Mouse (Mus musculus) embryonic stem cell, embryonic (primary cell): ENCODE measurements around the gene St3gal4.
"Not testable (repeated sequence)": the region's sequence is repeated elsewhere in the genome, so short reads cannot be mapped to it uniquely, and the experiment has no call there.

Source experiments
- CTCF ChIA-PET, 4 experiments: fragments of 300-600 bp in 2 of 4; fragments of 350-600 bp in 2 of 4; sonication (Branson Sonifier 250); formaldehyde crosslinking; loops; one replicate each; lab custom pipeline; 2022; ENCODE audit warnings: inconsistent platforms in 2 of 4; lab: Charles Lee
- POLR2A ChIA-PET, 4 experiments: fragments of 300-600 bp in 2 of 4; fragments of 350-600 bp in 2 of 4; sonication (Branson Sonifier 250); formaldehyde crosslinking; loops; one replicate each; lab custom pipeline; 2022; ENCODE audit warnings: antibody characterized with exemption in 4 of 4, inconsistent platforms in 1 of 4; lab: Charles Lee

The St3gal4 gene

DNA sequence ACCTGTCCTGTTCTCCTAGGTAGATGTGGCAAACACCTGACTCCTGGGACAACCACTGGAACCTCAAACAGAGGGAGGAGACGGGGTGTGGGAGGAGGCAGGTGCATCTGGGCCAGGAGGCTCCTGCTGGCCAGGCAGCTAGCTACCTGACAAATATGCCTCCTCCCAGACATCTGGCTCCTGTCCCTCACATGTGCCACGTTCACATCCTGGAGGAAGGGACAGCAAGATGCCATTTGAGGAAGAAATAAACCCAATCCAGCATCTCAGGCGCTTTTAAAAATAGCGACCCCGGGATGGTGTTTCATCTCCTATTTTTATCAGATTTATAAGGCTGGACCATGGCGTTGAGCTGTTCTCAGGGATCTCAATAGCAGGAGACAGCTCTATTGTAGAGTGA is at the start of gene St3gal4:
TSS of gene St3gal4 (minus strand) at position 101 of the 400 bp plus-strand sequence.
- CTCF ChIA-PET: interaction anchor here in 1 of 4 experiments (0.6 kb wide), 1 partner anchor 101 kb away, joined by 3 read pairs; no protein-coding TSS in a partner anchor
- POLR2A ChIA-PET: interaction anchor here in 2 of 4 experiments (0.7 to 3.1 kb wide), 6 partner anchors 10 to 28 kb away, joined by 3 to 15 read pairs (median 4); no protein-coding TSS in a partner anchor

DNA sequence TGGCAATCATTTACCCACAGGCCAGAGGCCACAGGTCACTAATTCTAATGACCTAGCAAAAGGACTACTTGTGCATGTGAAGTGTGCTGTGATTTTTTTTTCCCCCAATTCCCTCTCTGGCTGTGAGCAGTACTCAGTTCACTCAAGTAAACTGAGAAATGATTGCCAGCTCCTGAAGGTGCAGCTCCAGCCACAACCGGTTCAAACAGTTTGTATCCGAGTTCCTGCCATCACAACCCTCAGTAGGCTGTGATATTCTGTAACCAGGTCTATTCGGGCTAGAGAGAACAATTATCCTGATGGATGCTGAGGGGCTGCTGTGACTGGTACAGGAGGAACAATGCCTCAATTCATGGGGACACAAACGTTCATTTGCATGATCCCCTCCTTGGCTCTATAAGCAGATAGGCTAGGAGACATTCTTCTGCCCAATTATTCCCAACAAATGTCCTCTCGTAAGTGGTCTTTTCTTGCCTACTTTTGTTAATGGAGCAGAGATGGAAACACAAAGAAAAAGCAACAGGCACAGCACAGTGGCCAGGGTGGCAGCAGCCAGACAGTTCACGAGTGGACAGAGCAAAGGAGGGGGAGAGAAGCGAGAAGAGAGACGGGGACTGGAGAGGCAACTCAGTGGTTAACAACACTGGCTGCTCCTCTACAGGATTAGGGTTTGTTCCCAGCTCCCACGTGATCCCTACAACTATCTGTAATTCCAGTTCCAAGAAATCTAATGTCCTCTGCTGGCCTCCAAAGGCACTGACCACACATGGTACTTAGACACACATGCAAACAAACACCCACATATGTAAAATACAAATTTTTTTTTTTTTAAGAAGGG is 47.9 kb upstream of the St3gal4 start:
- CTCF ChIA-PET: interaction anchor here in 3 of 4 experiments (0.6 to 1.6 kb wide), 22 partner anchors 11 to 1357 kb away, joined by 3 to 7 read pairs (median 4); partner anchors contain the start of genes Srpr (in 1 of the 3) and Tirap (in 1 of the 3)
- POLR2A ChIA-PET: interaction anchor here in 3 of 4 experiments (0.8 to 2.1 kb wide), 10 partner anchors 8 to 392 kb away, joined by 3 to 9 read pairs (median 3); partner anchors contain the start of genes Foxred1 (in 2 of the 3), Srpr (in 2 of the 3) and Tirap (in 2 of the 3)

DNA sequence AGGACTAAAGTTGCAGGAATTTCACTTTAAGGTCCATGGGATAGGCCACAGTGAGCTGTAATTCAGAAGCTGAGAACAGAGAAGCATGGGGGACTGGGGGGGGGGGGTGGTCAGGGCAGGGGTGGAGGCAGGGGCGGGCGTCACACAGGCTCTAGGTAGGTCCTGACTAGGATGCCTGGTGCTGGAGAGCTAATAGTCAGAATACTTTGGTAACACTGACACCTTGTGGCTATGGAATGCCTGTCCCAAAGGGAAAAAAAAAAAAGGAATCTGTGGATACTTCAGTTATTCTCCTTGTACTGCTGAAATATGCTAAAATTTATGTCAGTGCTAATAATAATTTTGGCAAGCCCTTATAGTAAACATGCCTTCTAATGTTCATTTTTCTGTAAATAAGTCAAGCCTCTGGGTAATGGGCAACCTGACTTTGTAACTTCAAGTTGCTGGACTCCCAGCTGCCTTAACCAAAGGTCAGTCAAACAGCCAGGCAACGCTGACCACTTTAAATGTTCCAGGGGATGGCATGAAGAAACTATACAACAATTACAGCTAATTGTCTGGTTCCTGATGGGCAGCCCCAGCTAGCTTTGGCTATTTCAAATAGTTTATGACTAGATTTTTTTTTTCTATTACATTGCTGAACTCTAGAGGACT is 47.2 kb upstream of the St3gal4 start:
- POLR2A ChIA-PET: interaction anchor here (0.6 to 2.1 kb wide), 12 partner anchors 9 to 393 kb away, joined by 3 to 9 read pairs (median 4); partner anchors contain the start of genes Foxred1 (in 2 of the 4), Srpr (in 1 of the 4) and Tirap (in 1 of the 4)
- CTCF ChIA-PET: interaction anchor here (0.5 to 1.6 kb wide), 39 partner anchors 10 to 1357 kb away, joined by 3 to 7 read pairs (median 3); partner anchors contain the start of genes Srpr (in 2 of the 4) and Tirap (in 2 of the 4)

DNA sequence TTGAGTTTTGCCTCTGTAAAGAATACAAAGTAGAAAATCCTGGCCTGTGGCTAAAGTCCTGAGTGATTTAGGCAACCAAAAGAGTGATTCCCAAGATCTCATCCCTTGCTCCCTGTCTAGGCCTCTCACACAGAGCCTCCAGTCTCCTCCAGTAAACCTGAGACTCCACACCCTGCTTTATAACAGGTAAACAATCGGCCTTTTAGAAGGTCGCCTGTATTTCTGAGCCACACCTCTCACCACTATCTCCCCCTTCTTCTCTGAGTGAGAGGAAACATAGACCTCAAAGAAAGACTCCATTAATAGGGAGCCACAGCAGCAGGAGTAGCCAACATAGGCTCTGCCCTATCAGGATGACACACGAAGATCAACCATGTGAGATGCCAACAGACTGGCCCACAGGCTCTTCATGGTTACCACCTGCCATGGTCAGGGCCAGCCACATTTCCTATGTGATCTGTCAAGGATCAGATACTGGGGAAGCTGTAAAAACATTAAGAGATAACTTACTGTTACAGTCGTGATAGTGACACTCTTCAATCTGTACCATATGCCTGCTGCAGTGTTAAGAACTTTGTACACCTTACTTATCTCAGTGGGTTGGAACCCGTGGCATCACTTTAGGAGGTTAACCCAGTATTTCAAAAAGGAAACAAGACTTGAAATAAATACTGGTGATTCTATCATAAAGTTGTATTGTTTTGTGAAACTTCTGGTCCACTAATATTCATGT is 45.2 kb upstream of the St3gal4 start:
- POLR2A ChIA-PET: interaction anchor here in 1 of 4 experiments (1.0 to 2.1 kb wide), 2 partner anchors 16 to 17 kb away, joined by 3 to 9 read pairs; no protein-coding TSS in a partner anchor
- CTCF ChIA-PET: no interaction called here

DNA sequence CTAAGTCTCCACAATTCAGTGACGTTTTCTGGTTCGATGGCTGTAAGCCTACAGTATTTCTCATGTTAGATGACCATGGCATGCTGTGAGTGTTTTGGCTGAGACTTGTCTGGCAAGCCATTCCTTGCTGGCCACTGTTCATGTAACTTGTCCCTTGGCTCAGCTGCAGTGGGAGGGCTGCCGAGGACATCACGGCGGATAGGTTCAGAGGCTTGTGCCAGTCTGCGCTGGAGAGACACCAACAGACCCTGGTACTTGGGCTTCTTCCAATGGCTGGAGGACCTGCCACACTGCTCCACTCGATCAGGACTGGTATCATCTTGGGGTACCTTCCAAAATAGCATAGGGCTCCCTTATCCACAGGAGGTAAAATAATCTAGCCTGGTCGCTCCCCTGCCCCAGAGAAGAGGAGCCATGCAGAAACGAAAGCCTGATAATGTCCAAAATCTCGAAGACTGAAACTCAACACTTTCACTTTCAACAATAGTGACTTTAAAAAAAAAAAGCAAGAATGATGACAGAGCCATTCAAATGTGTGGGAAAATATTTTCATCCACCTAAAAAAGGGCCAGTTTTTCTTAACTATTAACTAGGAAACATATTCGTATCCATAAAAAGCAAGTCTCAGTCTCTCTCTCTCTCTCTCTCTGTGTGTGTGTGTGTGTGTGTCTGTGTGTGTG is 44.1 kb upstream of the St3gal4 start:
- ChIA-PET CTCF (interaction anchor here in 1 of 4 experiments (1.5 kb wide), 1 partner anchor 37 kb away, joined by 4 read pairs; the partner anchor contains the start of genes Srpr and Tirap), POLR2A (interaction anchor here in 1 of 4 experiments (1.0 kb wide), 1 partner anchor 15 kb away, joined by 3 read pairs; no protein-coding TSS in a partner anchor)

DNA sequence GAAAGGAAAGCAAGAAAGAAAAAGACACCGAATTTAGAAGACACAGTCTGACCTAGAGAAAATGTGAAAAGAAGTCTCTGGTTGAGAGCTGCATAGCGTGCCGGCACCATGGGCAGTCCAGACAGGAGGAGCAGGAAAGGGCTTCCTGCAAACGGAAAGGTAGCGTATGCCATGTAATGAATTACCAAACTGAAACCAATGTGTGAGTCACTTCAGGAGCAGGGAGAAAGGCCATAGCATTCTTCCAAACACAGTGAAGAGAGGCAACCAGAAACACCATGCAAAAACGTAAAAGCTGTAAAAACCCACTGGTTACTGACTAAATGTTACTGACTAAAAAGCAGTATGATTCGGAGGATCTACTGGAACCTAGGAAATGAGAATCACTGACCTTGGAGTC is 42.7 kb upstream of the St3gal4 start:
- POLR2A ChIA-PET: interaction anchor here in 1 of 4 experiments (0.9 kb wide), 1 partner anchor 11 kb away, joined by 3 read pairs; no protein-coding TSS in a partner anchor
- CTCF ChIA-PET: interaction anchor here in 1 of 4 experiments (1.5 kb wide), 1 partner anchor 38 kb away, joined by 4 read pairs; the partner anchor contains the start of genes Srpr and Tirap

DNA sequence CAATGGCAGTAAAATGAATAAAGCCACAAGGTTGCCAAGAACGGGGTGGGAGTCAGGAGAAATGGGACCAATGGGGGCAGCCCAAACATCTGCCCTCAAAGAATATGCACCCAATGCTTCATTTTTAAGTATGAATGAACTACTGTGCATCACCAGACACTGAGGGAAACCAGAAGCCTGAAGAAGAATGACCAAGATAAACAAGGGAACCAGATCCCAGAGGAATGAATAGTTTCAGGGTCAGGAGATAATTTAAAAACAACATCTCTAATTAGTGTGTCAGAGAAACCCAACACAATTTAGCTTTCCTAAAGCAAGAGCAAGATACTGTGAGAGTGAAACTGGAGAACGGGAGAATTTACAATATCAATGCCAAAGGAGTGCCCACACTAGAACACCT is 41.6 kb upstream of the St3gal4 start:
- POLR2A ChIA-PET: interaction anchor here in 2 of 4 experiments (1.3 to 3.3 kb wide), 2 partner anchors 14 to 15 kb away, joined by 4 to 22 read pairs; no protein-coding TSS in a partner anchor
- CTCF ChIA-PET: no interaction called here

DNA sequence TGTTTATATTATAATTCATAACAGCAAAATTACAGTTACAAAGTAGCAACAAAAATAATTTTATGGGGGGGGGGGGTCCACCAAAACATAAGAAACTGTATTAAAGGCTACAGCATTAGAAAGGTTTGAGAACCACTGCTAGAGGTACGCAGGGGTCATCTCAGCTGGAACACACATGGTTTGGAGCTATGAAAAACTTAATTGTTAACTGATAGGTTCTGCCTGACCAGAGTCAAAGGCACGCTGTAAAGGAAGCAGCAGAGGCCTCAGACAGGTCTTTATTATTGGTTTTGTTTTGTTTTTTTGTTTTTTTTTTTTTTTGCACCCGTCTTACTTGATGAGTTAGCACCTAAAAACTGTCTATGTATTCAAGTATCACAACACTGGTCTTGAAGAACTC is 39.4 kb upstream of the St3gal4 start:
- ChIA-PET CTCF (no interaction called here), POLR2A (interaction anchor here in 2 of 4 experiments (0.7 to 3.5 kb wide), 6 partner anchors 10 to 168 kb away, joined by 3 to 32 read pairs (median 5); no protein-coding TSS in a partner anchor)

DNA sequence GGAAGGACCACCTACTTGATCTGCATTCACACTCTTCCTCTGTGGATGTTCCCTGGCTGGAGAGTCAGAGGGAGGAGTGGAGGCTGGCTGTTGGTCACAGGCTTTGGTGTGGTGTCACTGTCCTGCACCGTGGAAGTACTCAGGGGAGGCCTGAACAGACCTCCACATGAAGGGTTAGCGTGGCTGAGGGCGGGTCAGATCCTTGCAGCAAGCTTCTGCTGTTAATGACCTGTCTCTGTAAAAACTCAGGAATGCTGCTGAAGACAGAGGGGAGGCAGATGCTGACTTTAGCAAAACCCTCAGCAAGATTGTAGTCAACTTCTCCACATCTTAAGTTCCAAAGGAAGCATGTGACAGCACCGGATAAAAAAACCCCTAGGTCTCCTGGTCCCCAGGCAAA is 37.8 kb upstream of the St3gal4 start:
- CTCF ChIA-PET: interaction anchor here in 2 of 4 experiments (0.9 to 1.0 kb wide), 2 partner anchors 10 to 43 kb away, joined by 3 read pairs; no protein-coding TSS in a partner anchor
- POLR2A ChIA-PET: interaction anchor here in 3 of 4 experiments (0.5 to 3.5 kb wide), 13 partner anchors 8 to 113 kb away, joined by 3 to 32 read pairs (median 4); no protein-coding TSS in a partner anchor

DNA sequence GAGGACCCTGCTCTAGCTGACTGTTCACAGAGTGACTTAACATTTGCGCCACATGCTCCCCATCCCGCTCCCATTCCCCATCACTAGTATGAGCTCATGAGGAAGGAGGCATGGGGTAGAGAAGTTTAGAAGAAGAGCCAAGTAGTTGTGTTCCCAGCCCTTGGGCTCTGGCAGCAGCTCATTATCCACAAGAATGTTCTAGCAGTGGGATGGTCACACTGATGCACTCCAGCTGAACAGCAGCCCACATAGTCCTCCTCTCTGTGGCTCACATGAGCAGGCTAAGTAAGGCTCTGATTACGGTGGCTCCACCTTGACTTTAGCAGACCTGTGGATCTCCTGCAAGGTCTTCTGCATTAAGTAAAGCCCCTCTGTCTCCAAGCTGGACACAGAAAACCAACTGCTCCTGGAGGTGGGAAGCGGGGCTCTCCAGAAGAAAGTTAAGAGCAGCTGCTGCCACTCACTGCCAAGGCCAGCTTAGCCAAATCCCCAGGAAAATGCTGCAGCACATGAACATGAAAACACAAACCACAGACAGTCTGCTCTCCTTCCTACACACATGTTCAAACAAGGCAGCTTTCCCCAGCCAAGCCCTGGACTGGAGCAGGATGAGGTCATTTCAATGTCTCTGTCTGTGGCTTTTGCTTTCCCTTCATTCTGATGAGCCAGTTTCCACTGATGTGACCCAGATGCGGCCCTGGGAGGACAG is 37.1 kb upstream of the St3gal4 start:
- CTCF ChIA-PET: interaction anchor here in 1 of 4 experiments (1.0 kb wide), 1 partner anchor 10 kb away, joined by 3 read pairs; no protein-coding TSS in a partner anchor
- POLR2A ChIA-PET: interaction anchor here (0.5 to 3.5 kb wide), 12 partner anchors 7 to 112 kb away, joined by 3 to 32 read pairs (median 4); no protein-coding TSS in a partner anchor

DNA sequence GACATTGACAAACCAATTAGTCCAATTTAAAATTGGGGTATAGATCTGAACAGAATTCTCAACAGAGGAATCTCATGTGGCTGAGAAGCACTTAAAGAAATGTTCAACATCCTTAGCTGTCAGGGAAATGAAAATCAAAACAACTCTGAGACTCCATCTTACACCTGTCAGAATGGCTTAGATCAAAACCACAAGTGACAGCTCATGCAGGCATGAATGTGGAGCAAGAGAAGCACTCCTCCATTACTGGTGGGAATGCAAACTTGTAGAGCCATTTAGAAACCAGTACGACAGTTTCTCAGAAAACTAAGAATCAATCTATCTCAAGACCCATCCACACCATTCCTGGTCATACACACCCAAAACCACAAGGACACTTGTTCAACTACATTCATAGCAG is 33.9 kb upstream of the St3gal4 start:
- CTCF ChIA-PET: no interaction called here

DNA sequence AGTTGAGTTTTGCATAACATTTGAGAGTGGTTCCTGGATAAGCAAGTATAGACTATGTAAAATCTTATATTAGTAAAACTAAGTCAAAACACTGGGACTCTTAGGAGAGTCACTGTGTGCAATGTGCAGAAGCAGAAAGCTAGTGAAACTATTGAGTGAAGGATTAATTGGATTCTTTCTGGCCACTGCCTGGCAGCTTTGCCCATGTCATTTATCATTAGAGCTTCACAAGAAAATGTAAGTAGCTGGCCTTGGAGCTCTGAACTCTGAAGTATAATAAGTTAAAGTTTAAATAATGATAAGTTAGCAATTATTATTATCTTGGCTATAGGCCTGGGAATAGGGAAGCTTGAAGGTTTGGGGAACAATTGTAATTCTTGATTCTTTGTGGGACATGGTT is 29.8 kb upstream of the St3gal4 start:
- POLR2A ChIA-PET: interaction anchor here in 2 of 4 experiments (0.6 to 1.6 kb wide), 7 partner anchors 8 to 368 kb away, joined by 3 to 6 read pairs (median 4); no protein-coding TSS in a partner anchor
- CTCF ChIA-PET: not testable (repeated sequence)

More for the DNA sequence above, 33.9 kb upstream of the St3gal4 start:
- POLR2A ChIA-PET: interaction anchor here in 2 of 4 experiments (1.3 to 1.5 kb wide), 2 partner anchors 8 to 24 kb away, joined by 3 read pairs; no protein-coding TSS in a partner anchor

DNA sequence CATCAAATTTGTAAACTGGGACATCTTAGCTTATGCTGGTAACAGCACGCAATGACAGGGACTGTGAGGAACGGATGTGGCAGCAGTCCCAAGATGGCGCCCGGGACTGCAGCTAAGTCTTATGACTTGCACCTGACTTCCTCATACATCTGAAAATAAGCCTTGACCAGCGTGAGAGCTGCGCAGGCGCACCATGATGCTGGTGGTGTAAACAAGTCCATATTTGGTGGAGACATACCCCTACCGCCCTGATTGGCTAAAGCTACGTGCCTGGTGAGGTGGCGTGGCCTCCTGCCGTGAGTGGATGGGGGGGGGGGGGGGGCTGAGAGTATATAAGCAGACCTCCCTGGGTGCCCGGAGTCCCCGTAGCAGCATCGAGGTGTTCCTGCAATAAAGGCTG is 28.2 kb upstream of the St3gal4 start:
- CTCF ChIA-PET: not testable (repeated sequence)
- POLR2A ChIA-PET: interaction anchor here (0.5 to 5.5 kb wide), 60 partner anchors 8 to 662 kb away, joined by 3 to 69 read pairs (median 4); partner anchors contain the start of genes Fam118b (in 2 of the 4), Foxred1 (in 2 of the 4), Rpusd4 (in 2 of the 4) and Srpr (in 2 of the 4)

DNA sequence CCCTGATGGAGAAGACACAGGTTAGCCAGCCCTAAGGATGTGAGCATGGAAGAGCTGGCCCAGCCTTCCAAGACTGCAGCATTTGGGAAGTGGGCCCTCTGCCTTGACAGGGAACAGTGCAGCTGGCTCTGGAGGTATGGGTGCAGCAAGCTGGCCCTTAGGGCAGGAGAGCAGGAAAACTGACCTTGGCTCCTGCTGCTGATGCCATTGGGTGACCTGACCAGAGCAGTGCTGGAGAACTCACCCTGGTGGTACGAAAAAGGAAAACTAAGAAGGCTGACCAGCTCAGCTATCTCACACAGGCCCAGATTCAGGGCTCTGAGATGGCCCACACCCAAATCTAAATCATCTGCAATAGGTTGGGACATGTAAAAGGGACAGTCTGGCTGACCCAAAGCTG is 26.8 kb upstream of the St3gal4 start:
- POLR2A ChIA-PET: interaction anchor here in 3 of 4 experiments (0.6 to 5.5 kb wide), 30 partner anchors 9 to 559 kb away, joined by 3 to 69 read pairs (median 8); partner anchors contain the start of genes Foxred1 (in 2 of the 3), Hyls1 (in 1 of the 3), Pate2 (in 1 of the 3) and Srpr (in 1 of the 3)
- CTCF ChIA-PET: interaction anchor here in 2 of 4 experiments (0.9 to 1.2 kb wide), 2 partner anchors 20 kb away, joined by 3 read pairs; no protein-coding TSS in a partner anchor

DNA sequence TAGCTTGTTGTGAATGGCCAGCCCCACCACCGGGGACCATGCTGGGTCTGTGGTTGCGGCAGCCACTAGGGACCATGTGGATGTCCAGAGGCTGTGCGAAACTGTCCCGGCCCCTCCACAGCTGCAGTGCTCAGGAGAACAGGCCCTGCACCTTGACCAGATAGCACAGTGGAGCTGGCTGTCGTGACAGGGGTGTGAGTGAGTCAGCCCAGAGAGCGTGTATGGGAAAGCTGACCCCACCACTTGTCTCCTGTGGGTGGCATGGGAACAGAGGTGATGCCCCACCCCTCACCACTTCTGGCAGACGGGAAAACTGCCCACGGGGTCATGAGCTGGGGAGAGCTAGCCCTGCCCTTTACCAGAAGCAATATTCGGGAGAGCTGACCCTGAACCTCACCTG is 26.1 kb upstream of the St3gal4 start:
- ChIA-PET POLR2A (interaction anchor here in 3 of 4 experiments (0.5 to 5.5 kb wide), 21 partner anchors 8 to 426 kb away, joined by 3 to 69 read pairs (median 4); partner anchors contain the start of genes Foxred1 (in 1 of the 3), Hyls1 (in 1 of the 3), Pate2 (in 1 of the 3) and St3gal4 (in 1 of the 3)), CTCF (interaction anchor here in 1 of 4 experiments (0.5 to 1.2 kb wide), 2 partner anchors 21 to 340 kb away, joined by 3 read pairs; no protein-coding TSS in a partner anchor)
